Mouse (Mus musculus) midbrain, embryonic 14.5 days (tissue): ENCODE measurements around the gene Fzr1. TPM values are rescaled to one million over a fixed set of nuclear protein-coding genes. Genes with fewer than 3 reads are reported as not detected.
A peak's percentile ranks its signal among the peaks of the same experiment; 100 is the strongest.

Experiments
- ATAC-seq: fragments of 200-750 bp; cut with Nextera tagmentation; 2 replicates; pipeline ENCODE4 v1.8.0; 2017; ENCODE audit warnings: moderate number of reproducible peaks, moderate library complexity; ENCODE audit not compliant: low FRiP score, low TSS enrichment
- DNase-seq: peaks from one replicate; pipeline ENCODE4 v3.0.0-alpha.2; 2015
- H3K27ac ChIP-seq: fragments of 300-500 bp; sonication (generic); replicated peaks from 2 replicates; pipeline ENCODE4 v1.5.1; 2014; ENCODE audit warnings: mild to moderate bottlenecking, low read depth, low read length, moderate library complexity
- H3K27me3 ChIP-seq: fragments of 300-500 bp; sonication (generic); 2 replicates; pipeline ENCODE4 v1.6.1; 2014; ENCODE audit warnings: low read length, control low read depth, mixed read lengths; ENCODE audit not compliant: control insufficient read depth, insufficient read depth
- H3K36me3 ChIP-seq: fragments of 300-500 bp; sonication (generic); 2 replicates; pipeline ENCODE4 v1.6.1; 2014; ENCODE audit warnings: low read length, control low read depth; ENCODE audit not compliant: control insufficient read depth, insufficient read depth
- H3K4me1 ChIP-seq: fragments of 300-500 bp; sonication (generic); 2 replicates; pipeline ENCODE4 v1.6.1; 2014; ENCODE audit warnings: mild to moderate bottlenecking, antibody characterized with exemption, low read length, control low read depth; ENCODE audit not compliant: control insufficient read depth, insufficient read depth
- H3K4me2 ChIP-seq: fragments of 300-500 bp; sonication (generic); 2 replicates; pipeline ENCODE4 v1.6.1; 2014; ENCODE audit warnings: mild to moderate bottlenecking, low read length, moderate library complexity
- H3K4me3 ChIP-seq: fragments of 300-500 bp; sonication (generic); replicated peaks from 2 replicates; pipeline ENCODE4 v1.5.1; 2014; ENCODE audit warnings: low read depth, low read length
- H3K9ac ChIP-seq: fragments of 300-500 bp; sonication (generic); replicated peaks from 2 replicates; pipeline ENCODE4 v1.6.1; 2014; ENCODE audit warnings: mild to moderate bottlenecking, low read length, moderate library complexity
- H3K9me3 ChIP-seq: fragments of 300-500 bp; sonication (generic); 2 replicates; pipeline ENCODE4 v1.6.1; 2016; ENCODE audit warnings: low read length, control low read depth, mixed read lengths; ENCODE audit not compliant: control insufficient read depth
- WGBS: fragments of 180-500 bp; shearing (Covaris S2); extraction: QIAGEN DNeasy Blood & Tissue Kit; methylation state at CpG from one replicate; pipeline ENCODE4 v1.1.7; 2014; 5-methylcytosine and 5-hydroxymethylcytosine counted together
- polyA plus RNA-seq: library from polyadenylated mRNA; unstranded; fragments of >200 nt; fragmentation: Nextera tagmentation; extraction: Ambion mirVana; gene quantifications from 2 replicates; pipeline ENCODE4 v1.2.1, GENCODE M21; 2014

The Fzr1 gene
- polyA plus RNA-seq, 1 experiment from 2014 or later = 122 TPM

- no peak overlapping the region for H3K4me3 ChIP-seq
Observed at GRCm38 (mm10) chr10:81406504-81407440, 28.5 kb upstream of the Fzr1 start.

GRCm38 (mm10) chr10:81405588-81406201, 27.4 kb upstream of the Fzr1 start:
- Histone ChIP-seq H3K27me3 (peaks cover 18% of the 10 kb centered on the region; the same call in 1 of the 2 replicates), H3K4me2 (no peak overlapping the region), H3K4me3 (no peak overlapping the region), H3K36me3 (peaks cover 35% of the 10 kb centered on the region), H3K4me1 (peaks cover 44% of the 10 kb centered on the region), H3K27ac (no peak overlapping the region), H3K9ac (no peak overlapping the region), H3K9me3 (no peaks in the 10 kb centered on the region)
- DNase-seq (peak; percentile 58), ATAC-seq (no peak)
- 49% methylated on average over 13 of the region's 13 CpGs for WGBS

More at GRCm38 (mm10) chr10:81406504-81407440, 28.5 kb upstream of the Fzr1 start:
- H3K9ac ChIP-seq = no peak overlapping the region
- peak overlapping the region; percentile 34 for H3K4me2 ChIP-seq
- H3K4me1 ChIP-seq = peaks cover 37% of the 10 kb centered on the region
- no peaks in the 10 kb centered on the region for H3K9me3 ChIP-seq
- DNase-seq = no peak
- no peak overlapping the region for H3K27ac ChIP-seq
- H3K27me3 ChIP-seq = peaks cover 18% of the 10 kb centered on the region; the same call in 1 of the 2 replicates
- peaks cover 35% of the 10 kb centered on the region for H3K36me3 ChIP-seq
- 22% methylated on average over 24 of the region's 24 CpGs for WGBS
- no peak for ATAC-seq

- peaks cover 44% of the 10 kb centered on the region for H3K4me1 ChIP-seq
- H3K27me3 ChIP-seq = peaks cover 18% of the 10 kb centered on the region; the same call in 1 of the 2 replicates
- no peak overlapping the region for H3K4me3 ChIP-seq
- ATAC-seq (no peak), DNase-seq (no peak)
- H3K4me2 ChIP-seq = no peak overlapping the region
- H3K36me3 ChIP-seq = peaks cover 43% of the 10 kb centered on the region
- no peaks in the 10 kb centered on the region for H3K9me3 ChIP-seq
- no peak overlapping the region for H3K27ac ChIP-seq
- WGBS = 68% methylated on average over 18 of the region's 18 CpGs
- no peak overlapping the region for H3K9ac ChIP-seq
Observed at GRCm38 (mm10) chr10:81404720-81405119, 26.4 kb upstream of the Fzr1 start.

GRCm38 (mm10) chr10:81404082-81404481, 25.8 kb upstream of the Fzr1 start:
- Histone ChIP-seq H3K9me3 (no peaks in the 10 kb centered on the region), H3K4me1 (peaks cover 44% of the 10 kb centered on the region), H3K27me3 (peaks cover 18% of the 10 kb centered on the region; the same call in 1 of the 2 replicates), H3K27ac (0 out of 2 replicates have a peak overlapping the region, but pooled peaks have one; percentile 5), H3K4me2 (no peak overlapping the region), H3K9ac (no peak overlapping the region), H3K36me3 (peaks cover 49% of the 10 kb centered on the region), H3K4me3 (no peak overlapping the region)
- ATAC-seq = no peak
- no peak for DNase-seq
- 29% methylated on average over 9 of the region's 9 CpGs for WGBS

GRCm38 (mm10) chr10:81403511-81403910, 25.2 kb upstream of the Fzr1 start:
- peaks cover 16% of the 10 kb centered on the region; the same call in 1 of the 2 replicates for H3K27me3 ChIP-seq
- H3K4me3 ChIP-seq = no peak overlapping the region
- peak; percentile 21; the same call in 1 of the 2 replicates for ATAC-seq
- peak overlapping the region; percentile 80 for H3K27ac ChIP-seq
- no peak overlapping the region for H3K9ac ChIP-seq
- H3K9me3 ChIP-seq = no peaks in the 10 kb centered on the region
- peaks cover 49% of the 10 kb centered on the region for H3K36me3 ChIP-seq
- DNase-seq = peak; percentile 68
- H3K4me2 ChIP-seq = no peak overlapping the region
- H3K4me1 ChIP-seq = peaks cover 44% of the 10 kb centered on the region
- 36% methylated on average over 10 of the region's 10 CpGs for WGBS

GRCm38 (mm10) chr10:81402227-81402765, 24.0 kb upstream of the Fzr1 start:
- H3K9me3 ChIP-seq = no peaks in the 10 kb centered on the region
- DNase-seq (no peak), ATAC-seq (0 out of 2 replicates have a peak, but pooled peaks have one; percentile 1)
- H3K27ac ChIP-seq = peak overlapping the region; percentile 80
- H3K9ac ChIP-seq = peak overlapping the region; percentile 26; the same call in 1 of the 2 replicates
- peaks cover 38% of the 10 kb centered on the region for H3K4me1 ChIP-seq
- H3K27me3 ChIP-seq = peaks cover 8% of the 10 kb centered on the region; the same call in 1 of the 2 replicates
- peak overlapping the region; percentile 24 for H3K4me2 ChIP-seq
- H3K4me3 ChIP-seq = no peak overlapping the region
- 11% methylated on average over 7 of the region's 7 CpGs for WGBS
- peaks cover 39% of the 10 kb centered on the region for H3K36me3 ChIP-seq

- H3K4me1 ChIP-seq = peaks cover 32% of the 10 kb centered on the region
Observed at GRCm38 (mm10) chr10:81401521-81402226, 23.4 kb upstream of the Fzr1 start.

GRCm38 (mm10) chr10:81401205-81401520, 22.8 kb upstream of the Fzr1 start:
- 34% methylated on average over 10 of the region's 10 CpGs for WGBS

More at GRCm38 (mm10) chr10:81401521-81402226, 23.4 kb upstream of the Fzr1 start:
- H3K9ac ChIP-seq = no peak overlapping the region
- H3K4me2 ChIP-seq = peak overlapping the region; percentile 24
- DNase-seq = peak; percentile 81
- peak overlapping the region; percentile 80 for H3K27ac ChIP-seq
- peaks cover 33% of the 10 kb centered on the region for H3K36me3 ChIP-seq
- WGBS = 6% methylated on average over 18 of the region's 18 CpGs
- H3K4me3 ChIP-seq = no peak overlapping the region
- peaks cover 2% of the 10 kb centered on the region; the same call in 1 of the 2 replicates for H3K27me3 ChIP-seq
- ATAC-seq = peak; percentile 62
- H3K9me3 ChIP-seq = no peaks in the 10 kb centered on the region

More at GRCm38 (mm10) chr10:81401205-81401520, 22.8 kb upstream of the Fzr1 start:
- Histone ChIP-seq H3K4me3 (no peak overlapping the region), H3K9ac (no peak overlapping the region), H3K27me3 (no peaks in the 10 kb centered on the region), H3K36me3 (peaks cover 31% of the 10 kb centered on the region), H3K9me3 (no peaks in the 10 kb centered on the region), H3K27ac (peak overlapping the region; percentile 80), H3K4me1 (peaks cover 27% of the 10 kb centered on the region), H3K4me2 (peak overlapping the region; percentile 27)
- DNase-seq (peak; percentile 53), ATAC-seq (no peak)
